Mouse (Mus musculus) regulatory T cell (primary cell): ENCODE data around the gene Radil.

Experiments used
- in situ Hi-C: fragments of 300-600 bp; cut with MboI, MseI; formaldehyde crosslinking; loops from one replicate; pipeline ENCODE4 v1.15.1; 2025; ENCODE audit warnings: high pct_unique_total_duplicates

Gene Radil

DNA sequence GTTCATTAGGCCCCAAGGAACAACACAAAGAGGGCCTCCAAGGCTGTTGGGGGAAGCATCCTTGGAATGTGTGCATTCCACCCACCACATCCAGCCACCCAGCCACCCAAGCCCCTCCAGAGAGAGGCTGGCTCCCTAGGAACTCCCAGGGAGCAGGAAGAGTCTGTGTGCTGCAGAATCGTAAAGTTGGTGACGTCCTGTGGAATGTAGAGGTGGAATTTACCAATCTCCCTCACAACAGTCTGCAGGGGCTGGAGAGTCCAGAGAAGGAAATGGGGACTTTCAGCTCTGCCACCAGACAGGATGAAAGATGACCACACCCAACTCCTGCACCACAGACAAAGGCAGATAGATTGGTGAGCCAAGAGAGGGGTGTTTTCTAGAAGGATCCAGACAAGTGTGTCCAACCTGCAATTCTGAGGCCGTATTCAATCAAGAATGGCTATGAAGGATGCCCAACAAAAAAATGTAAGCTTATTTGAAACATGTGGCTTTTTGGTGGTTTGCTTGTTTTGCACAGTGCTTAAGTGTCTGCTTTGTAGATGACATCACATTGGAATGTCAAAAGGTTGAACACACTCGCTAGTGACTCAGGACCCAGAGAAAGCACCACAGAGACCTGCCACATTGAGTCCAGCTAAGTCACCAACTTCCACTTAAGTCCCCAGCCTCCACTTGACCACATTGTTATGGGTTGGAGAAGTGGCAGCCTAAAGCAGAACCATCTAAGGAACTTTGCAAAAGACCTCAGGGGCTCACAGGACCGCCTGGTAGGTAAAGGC lies 5.7 kb downstream of the Radil start:
- in situ Hi-C loops: loop anchor here (5.0 kb wide), 1 partner anchor 63 kb away; no protein-coding TSS in a partner anchor

DNA sequence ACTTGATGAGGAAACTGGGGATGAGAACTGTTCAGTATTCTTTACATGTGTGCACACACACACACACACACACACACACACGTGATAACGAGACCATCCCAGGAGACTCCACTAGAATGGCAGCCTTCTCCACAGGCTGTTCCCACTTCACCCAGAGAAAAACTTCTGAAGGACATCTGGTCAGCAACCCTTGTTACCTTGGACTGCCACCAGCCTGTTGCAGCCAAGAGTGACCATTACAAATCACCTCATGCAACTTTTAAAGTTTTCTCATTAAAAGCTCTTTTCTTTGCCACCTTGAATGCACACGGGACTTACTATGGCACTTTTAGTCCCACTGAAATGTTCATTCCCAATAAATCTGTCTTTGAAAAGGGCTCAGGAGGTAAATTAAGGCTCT lies 13.6 kb downstream of the Radil start:
- in situ Hi-C loops: no loop called here

DNA sequence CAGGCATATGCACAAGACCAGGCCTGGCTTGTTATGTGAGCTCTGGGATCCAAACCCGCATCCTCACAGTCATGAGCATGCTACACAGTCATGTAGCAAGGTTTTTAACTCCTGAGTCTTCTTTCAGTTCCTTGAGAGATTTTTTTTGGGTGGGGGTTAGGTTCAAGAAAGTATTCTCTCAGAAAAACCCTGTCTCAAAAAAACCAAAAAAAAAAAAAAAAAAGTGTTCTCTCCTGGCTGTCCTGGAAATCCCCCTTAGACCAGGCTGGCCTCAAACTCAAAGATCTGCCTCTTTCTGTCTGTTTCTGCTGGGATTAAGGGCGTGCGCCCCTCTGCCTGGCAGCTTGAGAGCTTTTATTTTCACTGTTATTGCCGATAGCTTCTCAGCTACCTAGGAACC lies 15.5 kb downstream of the Radil start:
- in situ Hi-C loops: no loop called here

DNA sequence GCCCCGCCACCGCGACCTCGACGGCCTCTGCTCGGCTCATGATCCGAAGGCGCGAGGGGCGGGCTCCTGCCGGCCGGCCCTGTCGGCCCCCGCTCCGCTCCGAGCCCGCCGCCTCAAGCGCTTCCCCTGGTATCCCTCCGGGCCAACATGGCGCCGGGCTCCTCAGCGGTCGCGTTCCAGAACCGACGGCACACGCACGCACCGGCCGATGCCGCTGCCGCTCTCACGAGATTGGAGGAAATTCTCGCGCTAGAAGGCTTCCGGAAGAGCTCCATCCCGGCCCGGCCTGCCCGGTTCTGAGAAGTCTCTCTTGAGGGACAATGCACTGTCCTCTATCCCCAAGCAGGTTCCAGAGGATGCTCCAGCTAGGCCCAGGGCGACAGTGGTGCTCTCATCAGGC lies 21.0 kb downstream of the Radil start, which contains the start of gene Papolb:
Gene Papolb, minus strand, starts transcription at position 162 of the 400 bp plus-strand sequence.
- in situ Hi-C loops: no loop called here

DNA sequence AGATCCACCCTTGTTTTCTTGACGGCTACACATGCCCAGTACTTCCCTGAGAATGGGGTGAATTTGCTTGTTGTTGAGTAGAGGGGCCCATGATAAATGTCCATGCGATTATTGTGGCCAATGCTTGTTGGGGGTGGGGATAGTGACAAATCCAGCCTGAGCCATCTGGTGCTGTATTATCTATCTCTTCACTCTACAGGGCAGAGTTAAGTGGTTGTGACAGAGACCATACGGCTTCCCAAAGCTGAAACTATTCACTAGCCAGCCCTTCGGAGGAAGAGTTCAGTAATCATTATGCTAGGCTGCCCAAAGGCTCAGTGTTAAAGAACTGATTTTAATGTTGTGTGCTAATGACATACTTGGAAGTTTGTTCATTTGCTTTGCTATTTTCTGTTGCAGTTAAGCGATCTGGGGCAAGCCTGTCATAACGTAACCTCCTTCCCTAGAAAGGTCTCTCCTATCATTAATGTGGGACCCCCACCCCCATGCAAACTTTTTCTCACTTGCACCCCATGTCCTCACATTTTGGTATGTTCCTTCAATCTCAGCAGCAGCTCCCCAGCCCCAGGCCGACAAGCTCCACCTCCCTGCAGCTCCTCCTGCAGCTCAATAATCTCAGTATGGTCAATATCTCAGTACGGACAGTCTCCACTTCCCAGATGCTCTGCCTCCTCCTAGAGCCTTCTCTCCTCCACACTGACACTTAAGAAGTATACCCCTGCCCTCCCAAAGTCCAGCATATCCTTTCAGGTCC lies 26.0 kb downstream of the Radil start:
- in situ Hi-C loops: no loop called here

DNA sequence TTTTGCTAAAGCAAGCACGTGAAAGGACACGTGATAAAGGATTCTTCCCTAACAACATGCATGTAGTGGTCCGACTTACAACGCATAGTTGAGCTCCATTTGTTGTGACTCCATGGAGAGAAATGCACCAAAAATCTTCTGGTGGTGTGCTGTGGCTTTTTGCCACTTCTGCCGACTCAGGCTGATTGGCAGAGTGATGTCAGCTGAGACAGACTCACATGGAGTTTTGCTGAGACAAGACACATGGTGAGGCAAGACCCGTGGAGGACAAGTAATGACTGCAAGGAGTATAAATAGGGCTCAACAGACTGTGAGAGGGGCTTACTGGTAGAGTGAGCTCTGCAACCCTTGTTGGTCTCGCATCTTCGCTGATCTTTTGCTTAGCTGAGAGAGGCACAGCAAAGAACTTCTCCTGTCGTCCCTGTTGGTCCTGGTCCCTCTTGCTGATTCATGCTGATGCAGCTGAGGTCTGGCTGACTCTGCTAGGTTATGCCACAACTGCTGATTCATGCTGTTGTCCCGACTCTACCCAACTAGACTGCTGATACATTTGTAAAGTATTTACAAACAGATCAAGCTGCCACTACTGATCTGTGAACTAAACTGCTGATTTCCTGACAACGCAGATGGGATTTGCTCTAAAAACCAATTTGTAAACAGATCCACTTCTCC lies 29.6 kb downstream of the Radil start:
- in situ Hi-C loops: no loop called here

DNA sequence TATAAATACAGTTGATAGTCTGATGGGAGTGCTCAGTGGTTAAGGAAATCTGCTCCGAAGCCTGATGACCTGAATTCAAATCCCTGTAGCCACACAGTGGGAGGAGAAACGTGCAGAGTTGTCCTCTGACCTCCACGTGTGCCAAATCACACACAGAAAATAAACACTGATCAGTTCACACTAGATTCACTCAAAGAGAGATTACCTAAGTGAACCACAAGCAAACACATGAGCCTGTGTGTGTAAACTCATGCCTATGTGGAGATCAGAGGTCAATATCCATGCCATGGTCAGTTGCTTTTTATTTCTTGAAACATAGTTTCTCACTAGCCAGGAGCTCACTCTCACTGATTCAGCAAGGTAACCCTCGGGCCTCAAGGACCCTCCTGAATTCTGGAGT lies 30.5 kb downstream of the Radil start:
- in situ Hi-C loops: no loop called here

DNA sequence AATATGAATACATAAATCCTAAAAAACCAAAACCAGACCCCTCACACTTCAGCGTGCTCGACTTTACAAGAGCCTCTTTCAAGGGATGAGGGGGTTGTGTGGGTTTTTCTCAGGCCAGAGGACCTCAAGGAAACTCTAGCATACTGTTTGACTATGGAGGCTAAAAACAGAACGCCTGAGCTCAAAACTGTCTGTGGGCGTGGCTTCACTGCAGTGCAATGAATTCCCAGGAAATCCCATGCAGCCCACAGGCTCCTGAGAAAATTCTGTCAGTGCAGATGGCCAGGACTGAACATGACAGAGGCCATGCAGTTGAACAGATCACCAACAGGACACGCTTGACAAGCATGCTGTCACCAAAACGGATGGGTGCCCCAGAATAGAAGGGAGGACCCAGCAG lies 31.9 kb downstream of the Radil start:
- in situ Hi-C loops: no loop called here

DNA sequence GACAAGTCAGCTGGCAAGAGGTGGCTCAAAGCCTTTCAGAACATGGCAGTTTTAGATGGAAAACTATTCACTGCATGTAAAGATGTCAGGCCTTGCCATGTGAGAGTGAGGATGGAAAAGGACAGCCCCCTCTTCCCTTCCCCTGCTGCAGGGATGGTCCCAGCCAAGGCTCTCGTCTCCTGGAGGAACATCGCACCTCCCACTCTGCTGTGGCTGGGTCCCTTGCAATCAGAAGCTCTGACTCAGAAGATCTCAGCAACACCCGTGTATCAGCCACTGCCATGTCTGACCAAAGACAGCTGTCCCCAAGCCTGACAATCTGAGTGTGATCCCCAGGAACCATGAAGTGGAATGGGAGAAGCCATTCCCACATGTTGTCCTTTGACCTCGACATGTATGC lies 38.8 kb downstream of the Radil start:
- in situ Hi-C loops: no loop called here

DNA sequence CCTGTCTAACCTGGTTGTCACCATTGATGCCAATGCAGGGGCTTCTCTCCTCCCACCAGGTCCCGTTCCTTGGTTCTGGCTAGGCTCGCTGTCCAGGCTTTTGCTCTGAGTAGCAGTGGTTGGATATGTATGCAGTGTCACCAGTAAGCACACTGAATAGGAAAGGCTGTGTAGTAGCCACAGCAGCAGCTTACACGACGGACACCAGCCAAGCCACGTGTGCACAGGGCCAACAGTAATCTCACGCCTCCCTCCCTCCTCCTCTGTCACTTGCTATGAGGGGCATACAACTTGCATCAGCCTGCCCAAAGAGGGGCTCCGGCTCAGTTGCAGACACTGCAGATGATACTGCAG lies 40.9 kb downstream of the Radil start:
- in situ Hi-C loops: no loop called here

DNA sequence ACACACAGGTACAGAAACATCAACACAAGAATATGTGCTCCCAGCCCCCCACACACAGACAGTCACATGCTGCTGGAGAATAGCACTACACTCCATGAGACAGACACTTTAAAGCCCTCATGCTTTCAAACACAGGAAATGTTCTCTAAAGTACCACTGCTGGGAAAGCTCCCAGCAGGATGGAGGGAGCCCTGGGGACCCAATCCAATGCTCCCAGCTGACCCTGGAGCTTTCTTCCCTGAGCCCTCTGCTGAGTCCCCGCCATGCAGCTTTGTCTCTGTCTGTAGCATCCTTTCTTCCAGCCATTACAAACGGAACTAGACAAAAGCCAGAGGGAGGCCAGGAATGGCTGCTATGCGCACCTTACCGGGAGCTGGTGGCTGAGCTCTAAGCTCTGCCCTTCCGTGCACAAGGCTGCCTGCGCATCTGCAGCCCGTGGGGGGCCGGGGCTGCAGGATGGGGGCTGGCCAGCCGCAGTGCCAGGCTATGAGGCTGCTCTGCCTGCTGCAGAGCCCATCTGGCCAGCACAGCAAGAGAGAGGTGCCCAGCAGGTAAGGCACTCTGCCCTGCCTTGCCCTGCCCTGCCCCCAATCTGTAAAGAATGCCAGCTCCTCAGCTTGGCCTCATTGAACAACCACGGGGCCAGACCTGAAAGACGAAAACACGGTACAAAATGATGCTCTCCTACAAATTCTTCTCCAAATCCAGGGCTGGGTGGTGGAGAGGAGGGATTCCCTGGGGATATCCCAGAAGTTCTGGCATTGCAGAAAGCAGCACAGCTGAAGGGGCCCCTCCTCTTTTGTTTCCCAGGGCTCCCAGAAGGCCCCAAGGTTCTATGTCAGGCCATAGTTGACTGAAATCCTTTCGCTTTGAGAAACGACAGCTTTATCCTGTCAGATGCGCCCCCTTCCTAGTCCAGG lies 41.5 kb downstream of the Radil start:
- in situ Hi-C loops: no loop called here

DNA sequence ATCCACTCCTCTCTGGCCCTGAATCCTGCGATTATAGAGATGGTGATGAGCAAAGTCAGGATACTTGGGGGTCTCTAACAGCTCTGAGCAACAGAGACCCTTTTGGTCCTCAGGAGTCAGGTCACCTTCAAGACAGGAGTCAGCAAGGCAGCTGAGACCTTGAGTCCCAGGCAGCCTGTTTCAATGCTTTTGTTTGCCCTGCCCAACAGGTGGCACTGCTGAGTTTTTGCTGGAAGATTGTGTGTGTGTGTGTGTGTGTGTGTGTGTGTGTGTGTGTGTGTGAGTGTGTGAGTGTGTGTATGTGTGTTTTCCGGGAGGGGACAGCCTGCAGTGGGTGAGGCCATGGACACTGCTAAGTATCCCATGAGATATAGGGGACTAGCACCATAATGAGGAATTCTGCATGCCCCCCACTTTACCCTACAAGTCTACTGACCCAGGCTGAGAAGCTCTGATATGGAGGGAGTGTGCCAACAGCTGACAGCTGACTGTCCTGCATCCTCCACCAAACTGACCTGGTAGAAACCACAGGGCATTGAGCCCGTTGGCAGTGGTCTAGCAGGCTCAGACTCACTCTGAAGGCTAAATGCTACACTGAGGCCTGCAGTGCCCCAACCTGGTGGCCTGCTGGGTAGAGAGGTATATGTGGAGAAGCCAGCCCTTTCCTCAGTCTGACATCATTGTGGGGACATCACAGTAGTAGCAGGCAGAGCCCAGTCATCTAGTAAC lies 45.0 kb downstream of the Radil start:
- in situ Hi-C loops: no loop called here

DNA sequence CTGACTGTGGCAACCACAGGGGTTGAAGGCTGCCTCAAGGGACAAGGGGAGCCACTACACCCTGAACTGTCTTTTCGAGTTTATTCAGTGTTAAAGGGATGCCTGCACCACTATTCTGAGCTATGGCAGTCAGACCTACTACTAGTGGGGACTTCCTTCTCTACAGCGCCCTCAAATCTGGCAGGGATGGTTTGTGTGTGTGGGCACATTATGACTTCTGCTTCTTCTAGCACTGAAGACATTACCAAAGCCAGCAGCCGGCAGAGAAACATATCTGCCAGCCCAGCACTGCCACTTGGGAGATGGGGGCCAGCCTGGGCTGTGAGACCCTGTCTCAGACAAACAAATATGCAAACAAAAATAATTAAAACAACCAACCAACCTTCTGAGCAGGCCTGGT lies 46.7 kb downstream of the Radil start:
- in situ Hi-C loops: no loop called here

DNA sequence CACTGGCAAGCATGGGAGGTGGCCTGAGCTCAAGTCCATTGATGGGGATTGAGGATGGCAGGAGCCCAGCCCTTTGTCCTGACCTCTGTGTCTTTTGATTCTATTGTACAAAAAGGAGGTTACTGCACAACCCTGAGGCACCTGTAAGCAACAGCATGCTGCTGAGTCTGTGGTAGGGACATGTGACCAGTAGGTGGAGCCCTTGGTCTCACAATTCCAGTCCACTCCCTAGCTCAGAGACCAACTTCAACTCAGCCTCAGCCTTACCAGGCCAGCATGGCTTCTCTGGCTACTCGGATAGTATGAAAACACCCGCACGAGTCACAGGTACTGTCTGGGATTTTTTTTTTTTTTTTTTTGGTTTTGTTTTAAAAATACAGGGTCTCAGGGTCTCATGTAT lies 48.5 kb downstream of the Radil start:
- in situ Hi-C loops: no loop called here

DNA sequence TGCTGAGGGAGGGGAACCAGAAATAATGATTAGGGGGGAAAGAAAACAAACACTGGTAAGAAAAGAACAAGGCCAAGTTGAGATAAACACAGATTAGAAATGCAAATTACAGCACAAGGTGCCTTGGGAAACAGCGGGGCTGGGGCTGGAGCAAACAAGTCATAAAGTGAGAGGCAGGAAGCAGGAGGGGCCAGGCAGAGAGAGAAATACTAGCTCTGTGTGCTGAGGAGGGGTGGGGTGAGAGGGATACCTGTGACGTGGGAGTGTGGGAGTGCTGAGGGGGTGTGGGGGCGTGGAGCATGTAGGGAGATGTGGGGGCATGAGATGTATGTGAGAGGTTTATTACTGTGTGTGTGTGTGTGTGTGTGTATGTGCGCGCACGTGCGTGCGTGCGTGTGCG lies 50.0 kb downstream of the Radil start:
- in situ Hi-C loops: no loop called here

DNA sequence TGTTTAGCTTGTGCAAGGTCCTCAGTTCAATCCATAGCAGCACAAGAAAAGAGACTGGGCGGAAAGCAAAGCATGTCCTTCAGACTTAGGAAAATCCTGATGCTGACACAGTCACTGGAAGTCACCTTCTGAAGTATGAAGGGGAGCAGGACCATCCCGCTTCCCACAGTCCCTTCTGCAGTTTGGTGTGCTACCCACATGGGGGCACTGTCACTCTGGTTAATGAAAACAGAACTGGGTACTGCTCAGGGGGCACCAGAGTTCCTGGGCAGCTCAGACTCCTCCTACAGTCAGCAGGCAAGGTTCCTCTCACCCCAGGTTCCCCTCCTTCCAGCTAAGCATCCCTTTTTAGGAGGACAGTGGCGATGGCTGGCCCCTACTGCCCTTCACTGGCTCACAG lies 51.9 kb downstream of the Radil start:
- in situ Hi-C loops: no loop called here

DNA sequence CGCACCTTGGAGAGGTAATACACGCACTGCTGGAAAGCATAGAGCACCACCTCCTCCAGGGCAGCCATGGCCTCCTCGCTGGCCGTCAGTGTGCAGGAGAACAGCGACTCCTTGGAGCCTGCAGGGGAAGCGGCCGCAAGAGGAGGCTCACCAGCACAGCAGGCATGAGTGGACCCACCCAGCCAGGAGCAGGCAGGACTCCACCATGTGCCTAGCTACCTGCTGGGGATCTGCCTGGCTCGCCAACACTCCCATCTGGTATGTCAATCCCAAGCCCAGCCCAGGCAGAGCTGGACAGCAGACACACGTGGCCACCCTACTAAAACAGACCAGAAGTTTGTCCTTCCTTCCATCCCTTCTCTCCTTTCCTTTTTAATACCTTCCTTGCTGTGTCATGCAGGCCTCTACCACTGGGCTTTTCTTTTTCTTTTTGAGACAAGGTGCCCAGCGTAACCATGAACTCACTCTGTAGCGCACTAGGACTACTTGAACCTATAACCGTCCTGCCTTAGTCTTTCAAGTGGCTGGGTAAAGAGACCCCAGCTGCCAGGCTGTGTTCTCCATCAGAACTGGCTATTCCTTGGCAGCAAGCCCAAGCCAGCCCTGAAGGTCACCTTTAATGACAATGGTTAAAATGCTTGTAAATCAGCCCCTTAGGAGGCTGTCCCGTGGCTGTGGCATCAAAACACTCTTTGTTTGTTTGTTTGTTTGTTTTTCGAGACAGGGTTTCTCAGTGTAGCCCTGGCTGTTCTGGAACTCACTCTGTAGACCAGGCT lies 55.4 kb downstream of the Radil start:
- in situ Hi-C loops: no loop called here

DNA sequence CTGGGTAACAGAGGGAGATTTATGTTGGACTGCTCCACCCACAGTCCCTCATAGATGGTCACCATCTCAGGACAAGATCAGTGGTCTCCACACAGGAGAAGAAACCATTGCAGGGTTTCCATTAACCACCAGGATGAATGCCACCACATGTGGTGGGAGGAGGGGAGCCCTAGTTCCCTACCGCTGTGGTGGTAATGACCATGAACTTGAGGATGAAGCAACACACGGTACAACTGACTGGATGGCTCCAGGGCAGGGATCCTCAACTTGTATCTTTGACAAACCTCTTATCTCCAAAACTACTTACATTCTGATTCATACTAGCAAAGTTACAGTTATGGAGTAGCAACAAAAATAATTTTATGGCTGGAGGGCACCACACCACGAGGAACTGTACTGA lies 57.6 kb downstream of the Radil start:
- in situ Hi-C loops: no loop called here

DNA sequence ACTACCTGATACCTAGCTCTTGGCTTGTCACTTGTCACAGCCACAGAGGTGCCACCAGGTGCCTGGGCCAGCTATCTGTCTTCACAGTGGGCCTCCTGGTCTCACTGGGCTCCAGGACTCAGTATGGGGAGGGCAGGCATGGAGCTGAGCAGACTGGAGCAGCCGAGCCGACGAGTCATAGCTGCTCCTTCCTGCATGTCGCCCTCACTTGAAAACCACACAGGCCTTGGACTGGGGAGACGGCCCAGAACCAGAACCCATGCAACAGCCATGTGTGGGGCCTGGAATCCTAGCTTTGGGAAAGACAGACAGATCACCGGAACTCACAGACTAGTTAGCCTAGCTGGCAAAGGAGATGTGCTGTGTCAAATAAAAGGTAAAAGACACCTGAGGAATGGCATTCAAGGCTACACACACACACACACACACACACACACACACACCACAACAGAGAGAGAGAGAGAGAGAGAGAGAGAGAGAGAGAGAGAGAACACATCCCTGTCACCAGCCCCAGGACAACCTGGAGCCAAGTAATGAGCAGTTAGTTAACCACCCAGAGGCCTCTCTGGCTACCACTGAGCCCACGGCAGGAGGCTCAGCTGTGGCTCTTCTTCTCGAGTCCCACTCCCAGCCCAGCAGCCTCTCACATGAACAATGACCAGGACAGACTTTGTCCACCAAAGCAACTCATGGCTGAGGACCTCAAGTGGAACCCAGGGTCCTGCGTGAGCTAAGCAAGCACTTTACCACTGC lies 60.8 kb downstream of the Radil start:
- in situ Hi-C loops: no loop called here
